Mouse (Mus musculus) embryo, embryonic 11 days (tissue): ENCODE data around the gene Adgrg6.

Source experiments
- DNase-seq: peaks from one replicate; pipeline ENCODE4 v3.0.0-alpha.2; 2015

Gene Adgrg6

GRCm38 (mm10) chr10:14365065-14365589 lies 180.3 kb downstream of the Adgrg6 start:
- no peak for DNase-seq

GRCm38 (mm10) chr10:14363226-14363625 lies 182.2 kb downstream of the Adgrg6 start:
- DNase-seq, result no peak

- no peak for DNase-seq
Observed at GRCm38 (mm10) chr10:14358271-14358670, 187.2 kb downstream of the Adgrg6 start.
